Mouse (Mus musculus) forebrain, embryonic 15.5 days (tissue): ENCODE data around the gene Ywhab. TPM values are rescaled to one million over a fixed set of nuclear protein-coding genes. Genes with fewer than 3 reads are reported as not detected.

Experiments
- ATAC-seq: fragments of 200-750 bp; cut with Nextera tagmentation; replicated peaks from 2 replicates; pipeline ENCODE4 v1.8.0; 2017; ENCODE audit warnings: mild to moderate bottlenecking, moderate TSS enrichment, moderate library complexity
- H3K27ac ChIP-seq: fragments of 300-500 bp; sonication (generic); replicated peaks from 2 replicates; pipeline ENCODE4 v1.5.1; 2015; ENCODE audit warnings: mild to moderate bottlenecking, inconsistent platforms
- H3K27me3 ChIP-seq: fragments of 300-500 bp; sonication (generic); 2 replicates; pipeline ENCODE4 v1.6.1; 2015; ENCODE audit warnings: inconsistent platforms
- H3K36me3 ChIP-seq: fragments of 300-500 bp; sonication (generic); 2 replicates; pipeline ENCODE4 v1.6.1; 2015; ENCODE audit warnings: mild to moderate bottlenecking, inconsistent platforms
- H3K4me1 ChIP-seq: fragments of 300-500 bp; sonication (generic); 2 replicates; pipeline ENCODE4 v1.6.1; 2015; ENCODE audit warnings: inconsistent platforms
- H3K4me2 ChIP-seq: fragments of 300-500 bp; sonication (generic); replicated peaks from 2 replicates; pipeline ENCODE4 v1.6.1; 2015; ENCODE audit warnings: mild to moderate bottlenecking, inconsistent platforms
- H3K4me3 ChIP-seq: fragments of 300-500 bp; sonication (generic); 2 replicates; pipeline ENCODE4 v1.5.1; 2015; ENCODE audit warnings: mild to moderate bottlenecking, inconsistent platforms
- H3K9ac ChIP-seq: fragments of 300-500 bp; sonication (generic); replicated peaks from 2 replicates; pipeline ENCODE4 v1.6.1; 2015; ENCODE audit warnings: mild to moderate bottlenecking, inconsistent platforms
- H3K9me3 ChIP-seq: fragments of 300-500 bp; sonication (generic); 2 replicates; pipeline ENCODE4 v1.6.1; 2016; ENCODE audit warnings: inconsistent platforms
- WGBS: fragments of 180-500 bp; shearing (Covaris S2); methylation state at CpG from one replicate; pipeline ENCODE4 v1.1.7; 2015; ENCODE audit warnings: mixed read lengths; 5-methylcytosine and 5-hydroxymethylcytosine counted together
- polyA plus RNA-seq: library from polyadenylated mRNA; unstranded; fragments of >200 nt; fragmentation: Nextera tagmentation; extraction: Ambion mirVana; gene quantifications from 2 replicates; pipeline ENCODE4 v1.2.1, GENCODE M21; 2015

Gene Ywhab
- polyA plus RNA-seq, 1 experiment from 2014 or later, result 450 TPM

DNA sequence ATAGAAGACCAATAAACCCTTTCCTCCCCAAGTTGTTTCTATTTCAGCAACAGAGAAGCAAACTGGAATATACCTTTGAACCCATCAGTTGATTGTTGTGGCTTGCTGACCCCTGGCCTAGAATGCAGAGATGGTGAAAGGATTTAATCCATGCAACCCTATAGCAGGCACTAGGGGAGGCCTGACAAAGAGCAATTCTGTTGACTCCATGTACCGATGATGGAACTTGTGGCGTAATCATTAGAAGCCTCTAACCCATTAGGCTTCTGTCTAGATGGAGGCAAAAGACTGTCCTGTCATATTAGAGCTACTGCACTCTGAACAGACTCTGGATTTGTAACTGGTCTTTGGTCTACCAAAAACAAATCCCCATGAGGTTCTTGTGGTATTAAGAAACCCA, 1.9 kb upstream of the Ywhab start:
- H3K9me3 ChIP-seq, result no peaks in the 10 kb centered on the region
- no peak overlapping the region for H3K4me3 ChIP-seq
- H3K4me2 ChIP-seq, result no peak overlapping the region
- H3K9ac ChIP-seq, result no peak overlapping the region
- peaks cover 30% of the 10 kb centered on the region for H3K4me1 ChIP-seq
- peaks cover 3% of the 10 kb centered on the region; the same call in 1 of the 2 replicates for H3K36me3 ChIP-seq
- ATAC-seq, result no peak
- 98% methylated on average over 2 of the region's 2 CpGs for WGBS
- H3K27ac ChIP-seq, result no peak overlapping the region
- H3K27me3 ChIP-seq, result no peaks in the 10 kb centered on the region

- Histone ChIP-seq H3K27ac (peak overlapping the region; percentile 92), H3K4me3 (peak overlapping the region; percentile 97), H3K36me3 (peaks cover 5% of the 10 kb centered on the region; the same call in 1 of the 2 replicates), H3K27me3 (no peaks in the 10 kb centered on the region), H3K4me2 (peak overlapping the region; percentile 71), H3K9me3 (no peaks in the 10 kb centered on the region), H3K9ac (peak overlapping the region; percentile 95), H3K4me1 (peaks cover 45% of the 10 kb centered on the region)
- WGBS, result under 1% methylated on average over 75 of the region's 79 CpGs
- ATAC-seq, result peak; percentile 100
Measured at GRCm38 (mm10) chr2:163994977-163995862, 460 bp downstream of the Ywhab start.

- 82% methylated on average over 6 of the region's 6 CpGs for WGBS
- Histone ChIP-seq H3K36me3 (peaks cover 5% of the 10 kb centered on the region; the same call in 1 of the 2 replicates), H3K4me3 (peak overlapping the region; percentile 97), H3K27me3 (no peaks in the 10 kb centered on the region), H3K9me3 (no peaks in the 10 kb centered on the region), H3K4me2 (peak overlapping the region; percentile 71), H3K4me1 (peaks cover 49% of the 10 kb centered on the region), H3K27ac (no peak overlapping the region), H3K9ac (peak overlapping the region; percentile 95; the same call in 1 of the 2 replicates)
- no peak for ATAC-seq
Measured at GRCm38 (mm10) chr2:163996275-163996674, 1.5 kb downstream of the Ywhab start.

GRCm38 (mm10) chr2:163996899-163997298, 2.1 kb downstream of the Ywhab start:
- Histone ChIP-seq H3K4me3 (peak overlapping the region; percentile 8; the same call in 1 of the 2 replicates), H3K9ac (peak overlapping the region; percentile 14; the same call in 1 of the 2 replicates), H3K4me2 (0 out of 2 replicates have a peak overlapping the region, but pooled peaks have one; percentile 4), H3K9me3 (no peaks in the 10 kb centered on the region), H3K27ac (no peak overlapping the region), H3K36me3 (peaks cover 5% of the 10 kb centered on the region; the same call in 1 of the 2 replicates), H3K4me1 (peaks cover 50% of the 10 kb centered on the region), H3K27me3 (no peaks in the 10 kb centered on the region)
- ATAC-seq, result no peak
- WGBS, result 77% methylated on average over 5 of the region's 5 CpGs

- peaks cover 5% of the 10 kb centered on the region; the same call in 1 of the 2 replicates for H3K36me3 ChIP-seq
- ATAC-seq, result no peak
- H3K9ac ChIP-seq, result no peak overlapping the region
- WGBS, result 88% methylated on average over 6 of the region's 6 CpGs
- H3K27ac ChIP-seq, result no peak overlapping the region
- no peaks in the 10 kb centered on the region for H3K9me3 ChIP-seq
- H3K4me2 ChIP-seq, result no peak overlapping the region
- no peaks in the 10 kb centered on the region for H3K27me3 ChIP-seq
- peaks cover 49% of the 10 kb centered on the region for H3K4me1 ChIP-seq
- no peak overlapping the region for H3K4me3 ChIP-seq
Measured at GRCm38 (mm10) chr2:163998981-163999380, 4.2 kb downstream of the Ywhab start.

DNA sequence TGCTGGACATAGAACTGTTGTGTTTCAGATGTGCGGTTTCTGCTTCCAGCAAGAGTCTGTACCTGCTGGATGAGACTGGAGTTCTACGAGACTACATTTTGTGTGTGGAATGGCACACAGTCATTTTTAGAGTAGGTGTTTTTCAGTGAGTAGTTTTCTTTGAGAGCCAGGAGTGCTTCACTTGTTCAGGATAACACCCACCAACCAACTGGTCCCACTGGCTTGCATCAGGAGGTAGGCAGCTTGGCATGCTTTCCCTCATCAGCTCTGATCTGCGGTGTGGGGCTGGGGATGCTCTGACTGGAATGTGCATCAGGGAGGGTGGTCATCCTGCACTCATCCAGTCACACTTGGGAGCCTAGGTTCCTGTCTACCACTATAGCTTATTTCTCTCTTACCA, 7.9 kb downstream of the Ywhab start:
- Histone ChIP-seq H3K4me2 (no peak overlapping the region), H3K27ac (no peak overlapping the region), H3K27me3 (no peaks in the 10 kb centered on the region), H3K4me3 (no peak overlapping the region), H3K36me3 (peaks cover 4% of the 10 kb centered on the region; the same call in 1 of the 2 replicates), H3K4me1 (peaks cover 46% of the 10 kb centered on the region), H3K9me3 (no peaks in the 10 kb centered on the region), H3K9ac (no peak overlapping the region)
- 96% methylated on average over 3 of the region's 3 CpGs for WGBS
- ATAC-seq, result no peak

DNA sequence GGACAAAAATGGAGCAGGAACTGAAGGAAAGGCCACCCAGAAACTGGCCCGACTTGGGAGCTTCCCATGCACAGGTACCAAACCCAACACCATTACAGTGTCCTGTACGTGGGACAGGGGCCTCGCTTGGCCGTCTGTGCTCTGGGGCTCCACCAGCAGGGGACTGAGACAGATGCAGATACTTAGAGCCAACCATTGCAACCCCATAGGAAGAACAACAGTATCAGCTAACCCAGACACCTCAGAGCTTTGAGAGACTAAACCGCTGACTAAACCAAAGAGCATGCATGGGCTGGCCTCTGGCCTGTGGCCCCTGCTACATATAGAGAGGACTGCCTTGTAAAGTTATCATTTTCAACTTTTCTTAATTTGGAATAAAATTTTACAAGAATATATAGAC, 9.7 kb downstream of the Ywhab start:
- ATAC-seq, result no peak
- WGBS, result 78% methylated on average over 5 of the region's 5 CpGs
- no peak overlapping the region for H3K27ac ChIP-seq
- peaks cover 41% of the 10 kb centered on the region for H3K4me1 ChIP-seq
- H3K4me2 ChIP-seq, result no peak overlapping the region
- no peaks in the 10 kb centered on the region for H3K9me3 ChIP-seq
- no peak overlapping the region for H3K9ac ChIP-seq
- no peaks in the 10 kb centered on the region for H3K27me3 ChIP-seq
- H3K36me3 ChIP-seq, result no peaks in the 10 kb centered on the region
- no peak overlapping the region for H3K4me3 ChIP-seq

DNA sequence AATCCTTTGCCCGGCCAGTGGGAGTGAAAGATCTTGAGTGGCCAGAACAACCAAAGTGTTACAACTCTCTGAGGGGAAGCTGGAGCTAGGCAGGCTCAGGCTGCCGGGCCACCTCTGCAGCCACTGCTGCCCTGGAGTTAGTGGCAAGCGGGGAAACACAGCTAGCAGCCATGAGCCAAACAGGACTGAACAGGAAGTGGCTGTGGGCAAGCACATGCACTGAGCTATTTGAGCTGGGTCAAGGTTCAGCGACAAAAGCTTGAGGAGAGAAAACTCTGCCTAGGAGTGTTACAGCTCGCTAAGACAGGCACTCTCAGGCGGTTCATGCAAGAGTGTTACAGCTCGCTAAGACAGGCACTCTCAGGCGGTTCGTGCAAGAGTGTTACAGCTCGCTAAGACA, 12.2 kb downstream of the Ywhab start:
- Histone ChIP-seq H3K9ac (no peak overlapping the region), H3K27ac (peak overlapping the region; percentile 66), H3K4me3 (no peak overlapping the region), H3K9me3 (no peaks in the 10 kb centered on the region), H3K4me1 (peaks cover 33% of the 10 kb centered on the region), H3K27me3 (no peaks in the 10 kb centered on the region), H3K4me2 (no peak overlapping the region), H3K36me3 (peaks cover 6% of the 10 kb centered on the region)
- 81% methylated on average over 10 of the region's 10 CpGs for WGBS
- no peak for ATAC-seq

DNA sequence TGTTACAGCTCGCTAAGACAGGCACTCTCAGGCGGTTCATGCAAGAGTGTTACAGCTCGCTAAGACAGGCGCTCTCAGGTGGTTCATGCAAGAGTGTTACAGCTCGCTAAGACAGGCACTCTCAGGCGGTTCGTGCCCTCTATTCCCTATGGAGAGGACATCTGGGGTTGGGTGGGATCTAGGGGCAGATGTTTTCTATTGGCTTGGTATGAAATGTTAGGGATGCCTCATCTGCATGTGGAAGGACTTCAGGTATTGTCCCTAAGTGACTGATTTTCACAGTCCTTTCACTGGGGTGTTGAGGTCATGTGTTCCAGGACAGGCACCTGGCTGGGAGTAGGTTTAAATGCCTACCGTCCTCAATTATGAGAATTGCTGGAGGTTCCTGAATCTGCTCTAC, 12.8 kb downstream of the Ywhab start:
- H3K27ac ChIP-seq, result peak overlapping the region; percentile 83
- H3K27me3 ChIP-seq, result no peaks in the 10 kb centered on the region
- whole genome bisulfite sequencing, result 91% methylated on average over 8 of the region's 8 CpGs

DNA sequence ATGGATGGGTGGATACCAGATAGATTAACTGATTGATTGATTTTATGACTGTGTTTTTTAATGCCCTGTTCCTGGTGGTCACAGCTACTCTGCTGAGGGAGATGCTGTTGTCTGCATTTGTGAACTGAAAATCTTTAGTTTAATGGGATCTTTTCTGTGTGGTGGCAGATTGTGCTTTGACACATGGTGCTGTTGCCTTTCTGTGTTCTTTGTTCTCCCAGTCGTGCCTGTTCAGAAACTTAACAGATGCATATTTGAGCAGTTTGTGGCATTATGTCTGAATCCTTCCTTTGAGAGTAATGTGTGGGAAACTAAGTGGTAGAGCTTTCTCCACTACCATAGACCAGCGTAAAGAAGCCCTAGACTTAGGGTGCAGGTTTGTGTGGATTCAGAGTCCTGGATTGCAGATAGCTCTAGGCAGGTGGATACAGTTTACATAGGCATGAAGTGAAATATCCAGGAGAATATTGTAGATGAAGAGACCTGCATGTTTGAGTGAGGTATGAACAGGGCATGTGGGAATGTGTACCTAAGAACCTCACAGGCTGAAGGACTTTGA, 13.3 kb downstream of the Ywhab start:
- Histone ChIP-seq H3K4me2 (no peak overlapping the region), H3K4me1 (peaks cover 33% of the 10 kb centered on the region), H3K36me3 (peaks cover 17% of the 10 kb centered on the region), H3K27ac (peak overlapping the region; percentile 83), H3K27me3 (no peaks in the 10 kb centered on the region), H3K4me3 (no peak overlapping the region), H3K9me3 (no peaks in the 10 kb centered on the region), H3K9ac (no peak overlapping the region)
- peak; percentile 63; the same call in 1 of the 2 replicates for ATAC-seq
- WGBS, result 44% methylated on average over 2 of the region's 2 CpGs

More for the DNA sequence above, 12.8 kb downstream of the Ywhab start:
- H3K4me2 ChIP-seq, result no peak overlapping the region
- peaks cover 33% of the 10 kb centered on the region for H3K4me1 ChIP-seq
- peaks cover 12% of the 10 kb centered on the region for H3K36me3 ChIP-seq
- H3K4me3 ChIP-seq, result no peak overlapping the region
- no peaks in the 10 kb centered on the region for H3K9me3 ChIP-seq
- H3K9ac ChIP-seq, result no peak overlapping the region
- ATAC-seq, result 0 out of 2 replicates have a peak, but pooled peaks have one; percentile 8

- Histone ChIP-seq H3K9ac (no peak overlapping the region), H3K4me2 (no peak overlapping the region), H3K4me1 (peaks cover 33% of the 10 kb centered on the region), H3K27ac (no peak overlapping the region), H3K27me3 (no peaks in the 10 kb centered on the region), H3K36me3 (peaks cover 28% of the 10 kb centered on the region), H3K4me3 (no peak overlapping the region), H3K9me3 (no peaks in the 10 kb centered on the region)
- ATAC-seq, result no peak
- 93% methylated on average over 6 of the region's 6 CpGs for WGBS
Measured at GRCm38 (mm10) chr2:164009227-164009626, 14.5 kb downstream of the Ywhab start.

DNA sequence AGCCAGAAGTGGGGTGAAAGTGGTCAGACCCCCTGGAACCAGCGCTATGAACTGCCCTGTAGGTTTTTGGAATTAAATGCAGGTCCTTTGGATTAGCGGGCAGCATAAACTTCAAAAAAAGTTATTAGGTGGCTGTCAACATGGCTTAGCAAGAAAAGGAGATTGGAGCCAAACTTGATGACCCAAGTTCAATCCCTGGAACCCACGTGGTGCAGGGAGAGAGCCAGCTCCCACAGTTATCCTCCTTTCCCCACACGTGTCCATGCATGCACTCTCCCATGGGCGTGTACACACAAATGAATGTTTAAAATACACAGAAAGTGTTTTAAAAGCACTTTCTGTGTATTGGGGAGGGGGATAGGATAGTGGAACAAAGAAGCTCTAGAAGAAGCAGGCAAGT, 15.7 kb downstream of the Ywhab start:
- Histone ChIP-seq H3K27ac (no peak overlapping the region), H3K27me3 (no peaks in the 10 kb centered on the region), H3K9ac (no peak overlapping the region), H3K9me3 (no peaks in the 10 kb centered on the region), H3K4me1 (peaks cover 26% of the 10 kb centered on the region), H3K4me3 (no peak overlapping the region), H3K36me3 (peaks cover 41% of the 10 kb centered on the region), H3K4me2 (no peak overlapping the region)
- ATAC-seq, result no peak
- 93% methylated on average over 5 of the region's 5 CpGs for WGBS
